Mouse (Mus musculus): ENCODE measurements around the gene Lemd2. TPM values are rescaled to one million over a fixed set of nuclear protein-coding genes. Genes with fewer than 3 reads are reported as not detected.

Gene Lemd2
- polyA plus RNA-seq, 1 experiment from 2014 or later, result 12.8 TPM

DNA sequence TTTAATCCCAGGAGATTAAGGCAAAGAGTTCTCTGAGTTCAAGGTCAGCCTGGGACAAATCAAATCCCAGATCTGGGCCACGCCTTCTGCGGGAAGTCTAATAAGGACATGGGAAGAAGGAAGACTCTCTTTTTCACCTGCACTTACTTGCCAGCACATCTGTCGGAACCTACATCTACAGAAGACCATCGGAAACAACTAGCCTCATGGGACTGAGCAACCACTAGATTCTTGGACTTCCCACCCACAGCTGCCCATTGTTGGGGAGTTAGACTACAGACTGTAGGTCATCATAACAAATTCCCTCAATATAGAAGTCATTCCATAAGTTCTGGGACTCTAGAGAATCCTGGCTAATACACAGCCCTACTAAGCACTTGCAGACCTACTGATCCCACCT lies 35.7 kb downstream of the Lemd2 start:
- 84% methylated on average over 4 of the region's 4 CpGs for WGBS
- H3K4me2 ChIP-seq (ENCODE audit: low read length), result no peak overlapping the region
- H3K36me3 ChIP-seq (ENCODE audit: control insufficient read depth, insufficient read depth, low read length), result no peaks in the 10 kb centered on the region
- H3K4me1 ChIP-seq (ENCODE audit: control insufficient read depth in 2 of 2, insufficient read depth in 2 of 2, low read length in 2 of 2), result peaks cover 0 to 5% of the 10 kb centered on the region in 2 experiments; a peak in 1 of 4 replicates
- H3K27me3 ChIP-seq (ENCODE audit: control insufficient read depth, insufficient read depth, low read length), result no peaks in the 10 kb centered on the region
- ATAC-seq (ENCODE audit: insufficient number of reproducible peaks, insufficient read depth, low FRiP score, low read depth), result no peak
- no peak overlapping the region for H3K4me3 ChIP-seq (ENCODE audit: control insufficient read depth in 1 of 2, insufficient read depth in 1 of 2, low read depth in 1 of 2, low read length in 2 of 2)
- no peak overlapping the region for H3K9ac ChIP-seq (ENCODE audit: low read length)
- no peaks in the 10 kb centered on the region for H3K9me3 ChIP-seq (ENCODE audit: control insufficient read depth, low read length)
- H3K27ac ChIP-seq (replicated peaks in 1 of 2; ENCODE audit: control insufficient read depth in 1 of 2, insufficient read depth in 1 of 2, low read depth in 2 of 2, low read length in 2 of 2), result no peak overlapping the region

DNA sequence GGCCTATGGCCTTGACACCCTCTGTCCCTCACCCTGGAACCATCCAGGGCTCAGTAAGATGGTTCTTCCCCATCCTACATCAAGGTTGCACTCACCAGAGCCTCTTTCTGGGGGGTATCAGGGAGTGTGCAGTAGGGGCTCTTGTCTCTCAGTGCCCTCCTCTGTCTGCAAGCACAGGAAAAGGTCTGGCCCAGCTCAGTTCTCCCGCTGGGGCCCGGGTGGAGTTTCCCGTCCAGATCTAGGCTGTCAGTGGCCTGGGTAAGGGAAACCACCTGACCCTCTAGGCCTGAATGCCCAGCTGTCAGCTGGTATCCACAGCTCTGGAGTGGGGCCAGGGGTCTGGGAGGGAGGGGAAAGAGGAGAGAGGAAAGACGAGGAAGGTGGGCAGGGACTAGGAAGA lies 36.7 kb downstream of the Lemd2 start, which contains the start of gene Ip6k3:
Gene Ip6k3 (minus strand): TSS at position 251 of the 400 bp plus-strand sequence.
- H3K9ac ChIP-seq (ENCODE audit: low read length), result no peak within 1 kb of the TSS
- WGBS, result 23% methylated on average over 4 of the region's 4 CpGs
- ATAC-seq (ENCODE audit: insufficient number of reproducible peaks, insufficient read depth, low FRiP score, low read depth), result peak; percentile 54; the same call in 1 of the 2 replicates
- no peaks in the 10 kb centered on the region for H3K27me3 ChIP-seq (ENCODE audit: control insufficient read depth, insufficient read depth, low read length)
- no peaks in the 10 kb centered on the region for H3K36me3 ChIP-seq (ENCODE audit: control insufficient read depth, insufficient read depth, low read length)
- H3K27ac ChIP-seq (replicated peaks in 1 of 2; ENCODE audit: control insufficient read depth in 1 of 2, insufficient read depth in 1 of 2, low read depth in 2 of 2, low read length in 2 of 2), result no peak within 1 kb of the TSS
- H3K4me2 ChIP-seq (ENCODE audit: low read length), result no peak within 1 kb of the TSS
- peaks cover 0 to 5% of the 10 kb centered on the region in 2 experiments; a peak in 1 of 4 replicates for H3K4me1 ChIP-seq (ENCODE audit: control insufficient read depth in 2 of 2, insufficient read depth in 2 of 2, low read length in 2 of 2)
- no peak within 1 kb of the TSS for H3K4me3 ChIP-seq (ENCODE audit: control insufficient read depth in 1 of 2, insufficient read depth in 1 of 2, low read depth in 1 of 2, low read length in 2 of 2)
- H3K9me3 ChIP-seq (ENCODE audit: control insufficient read depth, low read length), result no peaks in the 10 kb centered on the region

DNA sequence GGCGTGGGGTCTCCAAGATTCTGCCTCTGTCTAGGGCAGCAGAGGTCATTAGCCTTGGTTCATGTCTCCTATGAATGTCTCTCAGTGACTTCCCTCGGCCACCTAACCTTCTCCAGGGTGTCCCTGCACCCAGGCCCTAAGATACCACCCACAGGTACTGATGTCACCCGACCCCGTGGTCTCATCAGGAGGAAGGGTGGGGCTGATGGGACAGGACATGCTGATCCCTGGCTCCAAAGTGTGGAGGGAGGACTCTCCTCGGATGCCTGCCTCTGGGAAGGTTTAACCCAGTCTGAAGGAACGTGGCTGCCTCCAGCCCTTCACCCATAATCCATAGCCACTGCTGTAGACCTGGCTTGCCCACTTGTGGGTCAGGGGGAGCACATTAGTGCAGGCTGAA lies 37.4 kb downstream of the Lemd2 start:
- H3K4me2 ChIP-seq (ENCODE audit: low read length), result no peak overlapping the region
- no peaks in the 10 kb centered on the region for H3K36me3 ChIP-seq (ENCODE audit: control insufficient read depth, insufficient read depth, low read length)
- WGBS, result 72% methylated on average over 6 of the region's 6 CpGs
- H3K27me3 ChIP-seq (ENCODE audit: control insufficient read depth, insufficient read depth, low read length), result no peaks in the 10 kb centered on the region
- peaks cover 0 to 5% of the 10 kb centered on the region in 2 experiments; a peak in 1 of 4 replicates for H3K4me1 ChIP-seq (ENCODE audit: control insufficient read depth in 2 of 2, insufficient read depth in 2 of 2, low read length in 2 of 2)
- H3K27ac ChIP-seq (replicated peaks in 1 of 2; ENCODE audit: control insufficient read depth in 1 of 2, insufficient read depth in 1 of 2, low read depth in 2 of 2, low read length in 2 of 2), result no peak overlapping the region
- H3K4me3 ChIP-seq (ENCODE audit: control insufficient read depth in 1 of 2, insufficient read depth in 1 of 2, low read depth in 1 of 2, low read length in 2 of 2), result no peak overlapping the region
- ATAC-seq (ENCODE audit: insufficient number of reproducible peaks, insufficient read depth, low FRiP score, low read depth), result no peak
- no peak overlapping the region for H3K9ac ChIP-seq (ENCODE audit: low read length)
- H3K9me3 ChIP-seq (ENCODE audit: control insufficient read depth, low read length), result no peaks in the 10 kb centered on the region

DNA sequence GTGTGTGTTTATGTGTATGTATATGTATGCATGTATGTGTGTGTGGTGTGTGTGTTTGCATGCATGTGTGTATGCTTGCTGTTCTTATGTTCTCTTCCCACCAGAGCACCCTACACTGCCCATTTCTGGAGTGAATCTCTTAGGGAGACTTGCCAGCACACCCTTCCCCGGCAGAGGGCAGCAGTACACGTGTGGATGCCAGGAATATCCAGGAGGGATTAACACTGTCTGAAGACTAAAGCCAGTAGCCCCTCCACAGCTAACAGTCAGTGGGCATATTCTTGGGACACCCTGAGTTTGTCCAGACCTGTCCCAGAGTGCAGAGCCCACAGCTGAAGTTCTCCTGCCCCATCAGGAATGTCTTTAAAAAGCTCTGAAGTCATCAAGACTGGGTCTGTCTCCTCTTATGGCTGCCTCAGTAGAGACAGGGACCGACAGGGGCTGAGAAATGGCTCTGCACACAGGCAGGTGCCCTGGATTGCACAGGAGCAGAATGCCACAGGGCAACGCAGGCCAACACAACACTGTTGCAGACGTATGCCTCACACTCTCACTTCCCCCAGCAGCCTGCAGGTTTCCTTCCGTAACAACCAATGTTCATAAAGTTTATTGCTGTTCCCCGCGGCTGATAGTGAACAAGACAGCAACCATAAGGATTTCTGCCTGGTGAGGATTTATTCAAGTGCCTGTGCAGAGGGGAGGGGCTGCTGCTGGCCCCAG lies 39.1 kb downstream of the Lemd2 start:
- WGBS, result 56% methylated on average over 8 of the region's 8 CpGs
- Histone ChIP-seq H3K4me1 (ENCODE audit: control insufficient read depth in 2 of 2, insufficient read depth in 2 of 2, low read length in 2 of 2) (peaks cover 4 to 9% of the 10 kb centered on the region in 2 experiments; a peak in 2 of 4 replicates), H3K27ac (replicated peaks in 1 of 2; ENCODE audit: control insufficient read depth in 1 of 2, insufficient read depth in 1 of 2, low read depth in 2 of 2, low read length in 2 of 2) (no peak overlapping the region), H3K27me3 (ENCODE audit: control insufficient read depth, insufficient read depth, low read length) (no peaks in the 10 kb centered on the region), H3K9ac (ENCODE audit: low read length) (no peak overlapping the region), H3K4me2 (ENCODE audit: low read length) (no peak overlapping the region), H3K36me3 (ENCODE audit: control insufficient read depth, insufficient read depth, low read length) (no peaks in the 10 kb centered on the region), H3K4me3 (ENCODE audit: control insufficient read depth in 1 of 2, insufficient read depth in 1 of 2, low read depth in 1 of 2, low read length in 2 of 2) (no peak overlapping the region), H3K9me3 (ENCODE audit: control insufficient read depth, low read length) (no peaks in the 10 kb centered on the region)
- no peak for ATAC-seq (ENCODE audit: insufficient number of reproducible peaks, insufficient read depth, low FRiP score, low read depth)

DNA sequence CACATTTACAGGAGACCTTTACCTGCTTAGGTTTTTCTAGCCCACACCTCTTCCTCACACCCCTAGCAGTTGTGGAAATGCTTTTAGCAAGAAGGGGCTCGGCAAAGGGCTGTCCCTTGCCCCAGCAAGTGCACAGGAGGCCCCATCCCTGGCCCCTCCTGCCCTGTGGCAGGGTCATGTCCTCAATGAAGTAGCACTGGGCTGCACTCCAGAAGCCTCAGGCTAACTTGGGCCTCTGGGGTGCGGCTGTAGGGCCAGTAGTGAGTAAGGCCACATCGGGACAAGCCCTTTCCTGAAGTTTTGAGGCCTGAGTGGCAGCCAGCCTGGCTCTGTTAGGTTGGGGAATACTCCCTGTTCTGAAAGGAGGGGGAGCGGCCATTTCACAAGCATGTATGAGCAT lies 43.4 kb downstream of the Lemd2 start:
- no peaks in the 10 kb centered on the region for H3K9me3 ChIP-seq (ENCODE audit: control insufficient read depth, low read length)
- no peaks in the 10 kb centered on the region for H3K27me3 ChIP-seq (ENCODE audit: control insufficient read depth, insufficient read depth, low read length)
- H3K9ac ChIP-seq (ENCODE audit: low read length), result no peak overlapping the region
- WGBS, result 44% methylated on average over 4 of the region's 4 CpGs
- H3K27ac ChIP-seq (replicated peaks in 1 of 2; ENCODE audit: control insufficient read depth in 1 of 2, insufficient read depth in 1 of 2, low read depth in 2 of 2, low read length in 2 of 2), result no peak overlapping the region
- H3K36me3 ChIP-seq (ENCODE audit: control insufficient read depth, insufficient read depth, low read length), result no peaks in the 10 kb centered on the region
- ATAC-seq (ENCODE audit: insufficient number of reproducible peaks, insufficient read depth, low FRiP score, low read depth), result no peak
- H3K4me3 ChIP-seq (ENCODE audit: control insufficient read depth in 1 of 2, insufficient read depth in 1 of 2, low read depth in 1 of 2, low read length in 2 of 2), result no peak overlapping the region
- peaks cover 11 to 13% of the 10 kb centered on the region in 2 experiments for H3K4me1 ChIP-seq (ENCODE audit: control insufficient read depth in 2 of 2, insufficient read depth in 2 of 2, low read length in 2 of 2)
- H3K4me2 ChIP-seq (ENCODE audit: low read length), result no peak overlapping the region

DNA sequence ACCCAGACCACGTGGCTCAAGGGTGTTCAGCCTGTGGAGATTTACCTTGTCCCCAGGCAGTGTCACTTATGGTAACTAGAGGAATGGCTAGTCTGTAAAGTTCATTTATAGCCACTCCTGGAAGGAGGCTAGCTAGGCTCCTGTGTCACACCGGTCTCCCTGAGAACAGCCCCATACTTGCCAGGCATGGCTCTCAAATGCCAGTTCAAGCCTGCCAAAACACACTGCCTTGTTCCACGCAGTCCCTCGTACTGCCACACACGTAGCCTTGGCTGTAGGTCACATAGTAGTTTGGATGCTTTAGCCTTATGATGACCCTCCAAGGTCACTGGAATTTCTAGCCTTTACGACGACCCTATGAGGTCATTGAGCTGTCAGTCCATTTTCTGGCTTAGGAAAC lies 45.1 kb downstream of the Lemd2 start:
- no peaks in the 10 kb centered on the region for H3K36me3 ChIP-seq (ENCODE audit: control insufficient read depth, insufficient read depth, low read length)
- H3K4me2 ChIP-seq (ENCODE audit: low read length), result no peak overlapping the region
- H3K27ac ChIP-seq (replicated peaks in 1 of 2; ENCODE audit: control insufficient read depth in 1 of 2, insufficient read depth in 1 of 2, low read depth in 2 of 2, low read length in 2 of 2), result no peak overlapping the region
- no peak for ATAC-seq (ENCODE audit: insufficient number of reproducible peaks, insufficient read depth, low FRiP score, low read depth)
- WGBS, result 66% methylated on average over 7 of the region's 7 CpGs
- no peaks in the 10 kb centered on the region for H3K9me3 ChIP-seq (ENCODE audit: control insufficient read depth, low read length)
- H3K4me3 ChIP-seq (ENCODE audit: control insufficient read depth in 1 of 2, insufficient read depth in 1 of 2, low read depth in 1 of 2, low read length in 2 of 2), result no peak overlapping the region
- H3K9ac ChIP-seq (ENCODE audit: low read length), result no peak overlapping the region
- peaks cover 12 to 18% of the 10 kb centered on the region in 2 experiments for H3K4me1 ChIP-seq (ENCODE audit: control insufficient read depth in 2 of 2, insufficient read depth in 2 of 2, low read length in 2 of 2)
- H3K27me3 ChIP-seq (ENCODE audit: control insufficient read depth, insufficient read depth, low read length), result no peaks in the 10 kb centered on the region

DNA sequence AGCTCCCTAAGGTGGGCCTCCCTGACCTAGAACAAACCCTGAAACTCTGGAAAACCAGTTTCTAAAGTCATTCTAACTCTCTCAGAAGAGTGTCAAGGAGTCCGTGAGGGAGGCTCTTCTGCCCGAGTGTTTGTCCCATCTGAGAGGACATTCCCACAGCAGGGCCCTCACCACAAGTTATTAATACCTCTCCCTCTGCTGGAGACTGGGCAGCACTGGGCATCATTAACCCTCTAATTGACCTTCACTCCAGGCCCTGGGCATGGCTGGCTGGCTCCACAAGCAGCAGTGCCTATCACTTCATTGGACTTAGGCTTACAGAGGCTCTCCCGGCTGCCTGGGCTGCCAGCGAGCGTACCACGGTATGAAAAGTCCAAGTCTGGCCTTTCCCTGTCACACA lies 45.8 kb downstream of the Lemd2 start:
- no peak for ATAC-seq (ENCODE audit: insufficient number of reproducible peaks, insufficient read depth, low FRiP score, low read depth)

DNA sequence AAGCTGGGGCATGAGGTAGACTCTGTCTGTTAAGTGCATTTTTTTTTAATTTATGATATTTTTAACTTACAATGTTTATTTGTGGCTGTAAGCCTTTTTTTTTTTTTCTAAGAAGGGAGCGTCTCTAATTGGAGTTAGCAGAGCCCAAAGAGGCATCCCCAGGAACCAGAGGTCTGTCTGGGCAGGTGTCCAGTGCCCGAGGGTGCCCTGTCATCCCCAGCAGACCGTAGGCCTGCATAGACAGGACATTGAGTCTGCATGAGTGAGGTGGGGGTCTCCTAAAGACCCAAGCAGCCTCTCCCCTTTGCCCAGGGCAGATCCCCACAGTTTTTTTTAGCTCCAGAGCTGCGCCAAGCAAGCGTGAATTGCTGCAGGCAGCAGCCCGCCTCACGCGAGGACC lies 48.5 kb downstream of the Lemd2 start:
- H3K27ac ChIP-seq (replicated peaks in 1 of 2; ENCODE audit: control insufficient read depth in 1 of 2, insufficient read depth in 1 of 2, low read depth in 2 of 2, low read length in 2 of 2), result no peak overlapping the region
- no peak for ATAC-seq (ENCODE audit: insufficient number of reproducible peaks, insufficient read depth, low FRiP score, low read depth)
- H3K4me3 ChIP-seq (ENCODE audit: control insufficient read depth in 1 of 2, insufficient read depth in 1 of 2, low read depth in 1 of 2, low read length in 2 of 2), result no peak overlapping the region
- WGBS, result 80% methylated on average over 8 of the region's 8 CpGs
- no peaks in the 10 kb centered on the region for H3K27me3 ChIP-seq (ENCODE audit: control insufficient read depth, insufficient read depth, low read length)
- no peaks in the 10 kb centered on the region for H3K9me3 ChIP-seq (ENCODE audit: control insufficient read depth, low read length)
- H3K4me1 ChIP-seq (ENCODE audit: control insufficient read depth in 2 of 2, insufficient read depth in 2 of 2, low read length in 2 of 2), result peaks cover 19 to 35% of the 10 kb centered on the region in 2 experiments
- H3K36me3 ChIP-seq (ENCODE audit: control insufficient read depth, insufficient read depth, low read length), result no peaks in the 10 kb centered on the region
- no peak overlapping the region for H3K4me2 ChIP-seq (ENCODE audit: low read length)
- H3K9ac ChIP-seq (ENCODE audit: low read length), result no peak overlapping the region

More for the DNA sequence above, 45.8 kb downstream of the Lemd2 start:
- H3K36me3 ChIP-seq (ENCODE audit: control insufficient read depth, insufficient read depth, low read length), result no peaks in the 10 kb centered on the region
- no peak overlapping the region for H3K4me2 ChIP-seq (ENCODE audit: low read length)
- H3K9me3 ChIP-seq (ENCODE audit: control insufficient read depth, low read length), result no peaks in the 10 kb centered on the region
- 74% methylated on average over 6 of the region's 6 CpGs for WGBS
- H3K4me1 ChIP-seq (ENCODE audit: control insufficient read depth in 2 of 2, insufficient read depth in 2 of 2, low read length in 2 of 2), result peaks cover 19 to 25% of the 10 kb centered on the region in 2 experiments
- no peak overlapping the region for H3K9ac ChIP-seq (ENCODE audit: low read length)
- H3K27ac ChIP-seq (replicated peaks in 1 of 2; ENCODE audit: control insufficient read depth in 1 of 2, insufficient read depth in 1 of 2, low read depth in 2 of 2, low read length in 2 of 2), result no peak overlapping the region
- H3K27me3 ChIP-seq (ENCODE audit: control insufficient read depth, insufficient read depth, low read length), result no peaks in the 10 kb centered on the region
- H3K4me3 ChIP-seq (ENCODE audit: control insufficient read depth in 1 of 2, insufficient read depth in 1 of 2, low read depth in 1 of 2, low read length in 2 of 2), result no peak overlapping the region
